Mouse (Mus musculus): ENCODE data around the gene Rere.

DNA sequence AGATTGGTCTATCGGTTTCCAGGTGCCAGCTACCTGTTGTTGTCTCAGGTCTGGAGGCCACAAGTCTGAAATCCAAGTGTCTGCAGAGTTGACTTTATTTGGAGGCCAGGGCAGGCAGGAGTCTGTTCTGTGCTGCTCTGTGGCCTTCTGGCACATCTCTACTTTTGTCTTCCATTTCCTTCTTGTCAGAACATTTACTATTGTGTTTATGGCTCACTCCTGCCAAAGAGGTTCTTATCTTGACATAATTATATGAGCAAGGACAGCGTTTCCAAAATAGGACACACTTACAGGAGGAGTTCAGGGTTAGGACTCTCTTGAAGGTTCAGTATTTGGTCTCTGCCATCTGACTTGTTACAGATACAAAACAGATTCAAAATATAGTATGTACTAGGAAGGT lies 30.0 kb downstream of the Rere start:
- TF ChIP-seq POLR2A (IDR thresholded peaks at IDR 0.05; ENCODE audit: control insufficient read depth, low read depth, low read length), result no peak
- TF ChIP-seq CTCF (IDR thresholded peaks at IDR 0.05; ENCODE audit: control insufficient read depth, insufficient read depth, insufficient replicate concordance, low read depth, low read length), result no peak
